Mouse (Mus musculus): ENCODE measurements around the gene Pclo. TPM values are rescaled to one million over a fixed set of nuclear protein-coding genes. Genes with fewer than 3 reads are reported as not detected.

Gene Pclo
- total and polyA plus RNA-seq, 3 experiments: 0.42 to 1.0 TPM; not detected in 1

- TF ChIP-seq BHLHE40 (IDR thresholded peaks at IDR 0.05; ENCODE audit: borderline replicate concordance, low read depth, low read length): no peak
- TF ChIP-seq ZKSCAN1 (IDR thresholded peaks at IDR 0.05; ENCODE audit: low read depth, low read length): no peak
- no peak for TF ChIP-seq MYC (IDR thresholded peaks at IDR 0.05; ENCODE audit: low read depth, low read length)
- TF ChIP-seq SMC3 (IDR thresholded peaks at IDR 0.05; ENCODE audit: low read depth, low read length): no peak
- TF ChIP-seq RAD21 (IDR thresholded peaks at IDR 0.05; ENCODE audit: low read depth, low read length): no peak
- no peak for TF ChIP-seq ZMIZ1 (IDR thresholded peaks at IDR 0.05; ENCODE audit: low read depth, low read length)
- TF ChIP-seq POLR2A (IDR thresholded peaks at IDR 0.05; ENCODE audit: control insufficient read depth in 1 of 2, insufficient read depth in 1 of 2, low read depth in 1 of 2, low read length in 2 of 2, poor library complexity in 1 of 2): no peak
- no peak for TF ChIP-seq MXI1 (IDR thresholded peaks at IDR 0.05; ENCODE audit: low read depth, low read length)
- TF ChIP-seq POLR2AphosphoS2 (IDR thresholded peaks at IDR 0.05; ENCODE audit: low read length): no peak
- no peak for TF ChIP-seq ELF1 (IDR thresholded peaks at IDR 0.05; ENCODE audit: low read depth, low read length)
- no peaks in the 10 kb centered on the region for H3K79me2 ChIP-seq (ENCODE audit: control insufficient read depth, insufficient read depth, low read length, poor library complexity)
- no peaks in the 10 kb centered on the region for H3K36me3 ChIP-seq (ENCODE audit: control insufficient read depth in 1 of 2, insufficient read depth in 2 of 2, low read length in 2 of 2)
- H3K9me3 ChIP-seq (replicated peaks; ENCODE audit: insufficient read depth, low read length): no peaks in the 10 kb centered on the region
- H3K27ac ChIP-seq (ENCODE audit: control insufficient read depth, low read depth, low read length): no peak overlapping the region
- no peak overlapping the region for H3K9ac ChIP-seq (ENCODE audit: control insufficient read depth, low read depth, low read length, poor library complexity, severe bottlenecking)
- DNase-seq (ENCODE audit: low read depth, low spot score): no peak
- no peak overlapping the region for H3K4me3 ChIP-seq (ENCODE audit: control insufficient read depth in 1 of 2, insufficient read depth in 1 of 2, low read depth in 2 of 2, low read length in 2 of 2)
- H3K27me3 ChIP-seq (ENCODE audit: control insufficient read depth in 1 of 2, insufficient read depth in 2 of 2, low read length in 2 of 2): no peaks in the 10 kb centered on the region; a peak in 1 of 4 replicates
- H3K4me1 ChIP-seq (ENCODE audit: control insufficient read depth in 1 of 2, insufficient read depth in 2 of 2, low read length in 2 of 2): no peaks in the 10 kb centered on the region
Measured at GRCm38 (mm10) chr5:14705423-14705822, 190.7 kb downstream of the Pclo start.

DNA sequence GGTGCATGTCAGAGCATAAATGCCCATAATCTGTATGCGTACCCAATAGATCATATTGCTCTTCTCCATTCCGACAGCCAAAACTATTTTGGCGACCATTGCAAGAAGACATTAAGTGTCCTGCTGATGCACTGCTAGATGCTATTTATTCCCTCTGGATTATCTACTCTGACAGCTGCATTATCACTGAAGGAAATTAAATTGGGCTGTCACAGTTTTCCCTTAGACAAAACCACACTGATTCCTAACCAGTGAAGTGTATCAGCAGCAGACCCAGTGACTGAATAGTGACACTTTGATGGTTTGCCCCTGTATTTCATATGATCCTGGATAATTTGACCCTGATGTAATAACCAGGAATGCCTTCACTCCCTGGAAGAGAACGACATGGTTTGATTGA, 192.6 kb downstream of the Pclo start:
- Histone ChIP-seq H3K9ac (ENCODE audit: control insufficient read depth, low read depth, low read length, poor library complexity, severe bottlenecking) (no peak overlapping the region), H3K27ac (ENCODE audit: control insufficient read depth, low read depth, low read length) (no peak overlapping the region), H3K4me1 (ENCODE audit: control insufficient read depth in 1 of 2, insufficient read depth in 2 of 2, low read length in 2 of 2) (no peaks in the 10 kb centered on the region), H3K27me3 (ENCODE audit: control insufficient read depth in 1 of 2, insufficient read depth in 2 of 2, low read length in 2 of 2) (no peaks in the 10 kb centered on the region; a peak in 1 of 4 replicates), H3K9me3 (replicated peaks; ENCODE audit: insufficient read depth, low read length) (no peaks in the 10 kb centered on the region), H3K36me3 (ENCODE audit: control insufficient read depth in 1 of 2, insufficient read depth in 2 of 2, low read length in 2 of 2) (no peaks in the 10 kb centered on the region), H3K4me3 (ENCODE audit: control insufficient read depth in 1 of 2, insufficient read depth in 1 of 2, low read depth in 2 of 2, low read length in 2 of 2) (no peak overlapping the region), H3K79me2 (ENCODE audit: control insufficient read depth, insufficient read depth, low read length, poor library complexity) (no peaks in the 10 kb centered on the region)
- TF ChIP-seq MEF2A (IDR thresholded peaks at IDR 0.05; ENCODE audit: extremely low read depth, insufficient replicate concordance, low read depth, low read length, poor library complexity, severe bottlenecking) (no peak), CTCF (IDR thresholded peaks at IDR 0.05 in 2 of 3, conservative IDR thresholded peaks at IDR 0.05 in 1 of 3; ENCODE audit: control insufficient read depth in 1 of 3, insufficient read depth in 1 of 3, low read depth in 2 of 3, low read length in 3 of 3, poor library complexity in 1 of 3, severe bottlenecking in 1 of 3) (no peak), SMC3 (IDR thresholded peaks at IDR 0.05; ENCODE audit: low read depth, low read length) (no peak), JUND (IDR thresholded peaks at IDR 0.05; ENCODE audit: low read depth, low read length) (no peak), NELFE (IDR thresholded peaks at IDR 0.05; ENCODE audit: low read depth, low read length) (no peak), HCFC1 (IDR thresholded peaks at IDR 0.05; ENCODE audit: low read depth, low read length) (no peak), CHD2 (IDR thresholded peaks at IDR 0.05; ENCODE audit: low read length) (no peak), TAL1 (IDR thresholded peaks at IDR 0.05; ENCODE audit: low read length) (no peak), SIN3A (IDR thresholded peaks at IDR 0.05; ENCODE audit: low read length) (no peak), ELF1 (IDR thresholded peaks at IDR 0.05; ENCODE audit: low read depth, low read length) (no peak), MXI1 (IDR thresholded peaks at IDR 0.05; ENCODE audit: low read depth, low read length) (no peak), TCF12 (IDR thresholded peaks at IDR 0.05; ENCODE audit: low read depth, low read length) (no peak), MAX (IDR thresholded peaks at IDR 0.05; ENCODE audit: low read length) (no peak), MYC (IDR thresholded peaks at IDR 0.05; ENCODE audit: low read depth, low read length) (no peak), MAZ (IDR thresholded peaks at IDR 0.05; ENCODE audit: low read depth, low read length) (no peak)
- DNase-seq (ENCODE audit: low read depth, low spot score): no peak
